Comparison of ENCODE assay signal across 8 mouse cellular contexts in the genomic region with DNA sequence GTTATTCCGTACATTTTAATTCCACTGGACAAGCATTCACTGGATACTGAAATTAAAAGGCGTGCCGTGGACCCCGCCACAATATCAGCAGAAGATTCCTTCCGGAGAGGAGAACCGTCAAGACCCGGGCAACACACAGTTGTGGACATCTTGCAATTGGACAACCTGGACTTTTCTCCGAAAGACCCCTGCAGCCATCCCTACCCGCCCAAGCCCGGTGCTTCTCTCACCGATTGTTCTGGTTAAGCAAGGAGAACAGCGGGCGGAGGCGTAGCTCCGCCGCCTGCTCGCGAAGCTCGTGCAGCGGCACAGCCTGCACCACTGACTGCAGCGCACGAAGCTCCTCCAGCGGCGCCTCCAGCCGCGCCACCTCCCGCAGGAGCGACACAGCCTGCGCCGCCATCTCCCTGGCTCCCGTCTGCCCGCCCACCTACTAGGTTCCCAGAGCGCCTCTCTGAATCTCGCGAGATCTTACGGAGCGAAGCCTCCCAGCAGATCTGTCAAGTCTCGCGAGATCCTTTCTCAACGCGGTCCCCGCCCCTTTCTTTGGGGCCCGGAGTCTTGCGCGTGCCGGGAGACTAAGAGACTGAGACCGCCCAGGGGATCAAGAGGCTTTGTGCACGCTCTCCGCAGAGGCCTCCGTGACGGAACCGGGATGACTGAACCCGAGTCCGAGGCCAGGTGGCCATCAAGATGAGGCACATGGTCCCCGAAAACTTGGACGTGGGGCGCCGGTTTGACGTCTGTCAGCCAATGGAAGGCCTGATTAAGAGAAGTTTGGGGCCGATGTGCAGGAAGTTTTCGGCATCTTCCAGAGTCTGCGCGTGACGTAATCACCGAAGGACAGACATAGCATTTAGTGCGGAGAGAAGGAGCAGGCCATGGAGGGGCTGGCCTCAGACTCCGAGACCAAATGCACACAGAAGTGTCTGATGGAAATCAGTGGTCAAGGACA. TPM values are rescaled to one million over a fixed set of nuclear protein-coding genes. Genes with fewer than 3 reads are reported as not detected.
DNase-seq lines count a peak whose midpoint lies in the region; ATAC-seq lines count a peak whose summit lies in the region.

No protein-coding gene starts in this region.

- DNase-seq in B cell, adult 2 months: peak; percentile 91 to 92
- DNase-seq in brain, adult 2 months (ENCODE audit: low read depth, low spot score): peak; percentile 99
- peak; percentile 99 for DNase-seq in heart, embryonic 10.5 days (ENCODE audit: low spot score)
- peak; percentile 99 for DNase-seq in liver
- DNase-seq in spleen, postnatal 4 days (ENCODE audit: low spot score in 2 of 2): peak; percentile 94 to 95

- under 1% methylated on average over 67 of the region's 67 CpGs for WGBS in heart, embryonic 10.5 days
- under 1% methylated on average over 67 of the region's 67 CpGs for WGBS in kidney, embryonic 15.5 days

- peak; percentile 90 for ATAC-seq in erythroblast, adult 5-6 weeks (replicated peaks; ENCODE audit: low FRiP score, poor library complexity, severe bottlenecking)
- peak; percentile 96 for ATAC-seq in kidney, embryonic 15.5 days (replicated peaks; ENCODE audit: low FRiP score)
- ATAC-seq in monocyte, adult 5-6 weeks (replicated peaks; ENCODE audit: insufficient number of reproducible peaks, low FRiP score, low TSS enrichment, poor library complexity, severe bottlenecking): peak; percentile 99

- H3K27me3 ChIP-seq in heart, embryonic 10.5 days (ENCODE audit: insufficient read depth, poor library complexity, severe bottlenecking): peaks cover 16% of the 10 kb centered on the region; the same call in 1 of the 2 replicates
- H3K27me3 ChIP-seq in kidney, embryonic 15.5 days: peaks cover 13% of the 10 kb centered on the region

- no peaks in the 10 kb centered on the region for H3K9me3 ChIP-seq in heart, embryonic 10.5 days
- no peaks in the 10 kb centered on the region for H3K9me3 ChIP-seq in kidney, embryonic 15.5 days (replicated peaks)

- H3K9ac ChIP-seq in kidney, embryonic 15.5 days: peak overlapping the region; percentile 92

- H3K4me1 ChIP-seq in heart, embryonic 10.5 days: peaks cover 24% of the 10 kb centered on the region; the same call in 1 of the 2 replicates
- peaks cover 34% of the 10 kb centered on the region for H3K4me1 ChIP-seq in kidney, embryonic 15.5 days

- H3K36me3 ChIP-seq in heart, embryonic 10.5 days: peaks cover 5% of the 10 kb centered on the region; the same call in 1 of the 2 replicates
- H3K36me3 ChIP-seq in kidney, embryonic 15.5 days: peaks cover 14% of the 10 kb centered on the region

- peak overlapping the region; percentile 91 for H3K27ac ChIP-seq in heart, embryonic 10.5 days
- H3K27ac ChIP-seq in kidney, embryonic 15.5 days: peak overlapping the region; percentile 97

- H3K4me2 ChIP-seq in kidney, embryonic 15.5 days: peak overlapping the region; percentile 72

- peak overlapping the region; percentile 83 for H3K4me3 ChIP-seq in heart, embryonic 10.5 days
- peak overlapping the region; percentile 86 for H3K4me3 ChIP-seq in kidney, embryonic 15.5 days (replicated peaks)

RNA-seq across cellular contexts. Expression of gene Cutal, which starts 3.4 kb away (rescaled TPM):
- total RNA-seq in erythroblast, adult 5-6 weeks (2015; ENCODE audit: low replicate concordance): not detected in 2 replicates
- not detected in 2 replicates for total RNA-seq in erythroblast, adult 5-6 weeks (2017; ENCODE audit: low replicate concordance)
- 0.31 TPM in 1 of 2 replicates, not detected in the other for polyA plus RNA-seq in heart, embryonic 10.5 days (2016; fragmentation: Nextera tagmentation; extraction: Ambion mirVana)
- polyA plus RNA-seq in kidney, embryonic 15.5 days (2015; fragmentation: Nextera tagmentation; extraction: Ambion mirVana): 10.1 and 10.9 TPM in 2 replicates
- total RNA-seq in monocyte, adult 5-6 weeks (2017): not detected in 3 replicates

RNA-seq across cellular contexts. Expression of gene Psmd5, which starts 4.0 kb away (rescaled TPM):
- 18.0 and 64.0 TPM in 2 replicates for total RNA-seq in erythroblast, adult 5-6 weeks (2015; ENCODE audit: low replicate concordance)
- 11.8 and 25.0 TPM in 2 replicates for total RNA-seq in erythroblast, adult 5-6 weeks (2017; ENCODE audit: low replicate concordance)
- 77.5 and 96.6 TPM in 2 replicates for polyA plus RNA-seq in heart, embryonic 10.5 days (2016; fragmentation: Nextera tagmentation; extraction: Ambion mirVana)
- polyA plus RNA-seq in kidney, embryonic 15.5 days (2015; fragmentation: Nextera tagmentation; extraction: Ambion mirVana): 116 and 128 TPM in 2 replicates
- total RNA-seq in monocyte, adult 5-6 weeks (2017): 18.7 to 33.4 TPM (median 20.4 TPM) in 3 replicates

RNA-seq across cellular contexts. Expression of gene Gm34653, which starts 38.0 kb away (rescaled TPM):
- total RNA-seq in erythroblast, adult 5-6 weeks (2015; ENCODE audit: low replicate concordance): not detected in 2 replicates
- total RNA-seq in erythroblast, adult 5-6 weeks (2017; ENCODE audit: low replicate concordance): not detected in 2 replicates
- polyA plus RNA-seq in heart, embryonic 10.5 days (2016; fragmentation: Nextera tagmentation; extraction: Ambion mirVana): not detected in 2 replicates
- 0.16 TPM in 1 of 2 replicates, not detected in the other for polyA plus RNA-seq in kidney, embryonic 15.5 days (2015; fragmentation: Nextera tagmentation; extraction: Ambion mirVana)
- total RNA-seq in monocyte, adult 5-6 weeks (2017): not detected in 3 replicates

RNA-seq across cellular contexts. Expression of gene Phf19, which starts 43.0 kb away (rescaled TPM):
- total RNA-seq in erythroblast, adult 5-6 weeks (2015; ENCODE audit: low replicate concordance): 1.7 and 1.9 TPM in 2 replicates
- total RNA-seq in erythroblast, adult 5-6 weeks (2017; ENCODE audit: low replicate concordance): 0.42 and 1.9 TPM in 2 replicates
- polyA plus RNA-seq in heart, embryonic 10.5 days (2016; fragmentation: Nextera tagmentation; extraction: Ambion mirVana): 3.1 and 3.9 TPM in 2 replicates
- 24.6 and 26.3 TPM in 2 replicates for polyA plus RNA-seq in kidney, embryonic 15.5 days (2015; fragmentation: Nextera tagmentation; extraction: Ambion mirVana)
- 1.1 to 5.3 TPM (median 1.4 TPM) in 3 replicates for total RNA-seq in monocyte, adult 5-6 weeks (2017)

RNA-seq across cellular contexts. Expression of gene Fbxw2, which starts 44.7 kb away (rescaled TPM):
- total RNA-seq in erythroblast, adult 5-6 weeks (2015; ENCODE audit: low replicate concordance): 104 and 121 TPM in 2 replicates
- 178 and 181 TPM in 2 replicates for total RNA-seq in erythroblast, adult 5-6 weeks (2017; ENCODE audit: low replicate concordance)
- polyA plus RNA-seq in heart, embryonic 10.5 days (2016; fragmentation: Nextera tagmentation; extraction: Ambion mirVana): 60.1 and 74.5 TPM in 2 replicates
- polyA plus RNA-seq in kidney, embryonic 15.5 days (2015; fragmentation: Nextera tagmentation; extraction: Ambion mirVana): 79.3 and 82.0 TPM in 2 replicates
- total RNA-seq in monocyte, adult 5-6 weeks (2017): 116 to 145 TPM (median 118 TPM) in 3 replicates

Comparison
In these comparisons a context has a peak if more than half of its experiments do, and no peak if none do; other contexts are left out.
1. Peak in every context shown above with its lines: DNase-seq, ATAC-seq, H3K4me3 ChIP-seq and H3K27ac ChIP-seq.